Mouse (Mus musculus) c-Kit-positive CD71-positive TER-119-positive erythroid progenitor cells, embryonic 14.5 days (primary cell): ENCODE measurements around the gene Flcn.
A peak's percentile ranks its signal among the peaks of the same experiment; 100 is the strongest.
"Not testable (repeated sequence)": the region's sequence is repeated elsewhere in the genome, so short reads cannot be mapped to it uniquely, and the experiment has no call there.

Source experiments
- DNase-seq: peaks from one replicate; pipeline ENCODE4 v3.0.0-alpha.2; 2013; ENCODE audit warnings: low spot score

Flcn gene

GRCm38 (mm10) chr11:59809670-59810474, at the start of gene Flcn:
Flcn (minus strand) TSS chr11:59810016.
- peak; percentile 84 for DNase-seq

GRCm38 (mm10) chr11:59852865-59853264, 43.0 kb upstream of the Flcn start:
- no peak for DNase-seq

GRCm38 (mm10) chr11:59847891-59848884, 38.4 kb upstream of the Flcn start:
- peak; percentile 54 for DNase-seq

DNA sequence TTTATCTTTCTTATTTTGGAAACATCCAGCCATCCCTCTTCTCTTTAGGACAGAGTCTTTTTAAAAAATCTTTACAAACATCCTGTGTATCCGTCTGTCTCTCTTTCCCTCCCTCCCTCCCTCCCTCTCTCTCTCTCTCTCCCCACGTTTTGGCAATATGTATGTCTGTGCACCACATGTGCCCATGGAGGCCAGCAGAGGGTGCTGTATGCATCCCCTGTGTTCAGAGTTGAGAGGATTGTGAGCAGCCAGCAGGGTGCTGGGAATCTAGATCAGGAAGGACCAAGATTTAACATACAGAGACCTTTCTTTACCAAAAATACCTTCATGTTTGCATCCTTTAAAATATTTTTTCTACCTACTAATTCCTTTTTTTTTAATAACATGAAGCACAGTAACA, 37.3 kb upstream of the Flcn start:
- DNase-seq: peak; percentile 67

DNA sequence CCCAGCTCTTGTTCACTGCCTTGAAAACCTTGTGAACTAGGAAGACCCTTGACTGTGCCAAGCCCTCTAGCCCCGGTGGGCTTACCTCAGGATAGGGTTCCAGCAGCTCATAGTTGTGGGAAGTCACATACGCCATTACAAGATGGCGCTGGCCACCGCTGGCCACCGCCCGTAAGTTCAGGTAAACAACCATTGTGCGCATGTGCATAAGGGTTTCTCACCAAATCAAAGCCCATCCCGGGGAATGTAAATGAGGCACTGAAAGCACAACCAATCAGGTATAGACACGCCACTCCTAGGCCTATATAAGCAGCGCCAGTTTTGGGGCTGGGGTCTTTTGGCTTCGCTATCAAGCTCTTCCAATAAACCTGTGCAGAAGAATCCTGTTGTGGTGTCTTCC, 36.5 kb upstream of the Flcn start:
- DNase-seq: no peak

- DNase-seq: peak; percentile 94
Measured at GRCm38 (mm10) chr11:59839459-59840126, 29.8 kb upstream of the Flcn start, which contains the start of gene Cops3. Cops3 (minus strand) TSS chr11:59839838.

GRCm38 (mm10) chr11:59839008-59839458, 29.2 kb upstream of the Flcn start, which contains the start of gene Nt5m:
Nt5m (plus strand) TSS chr11:59839447.
- peak; percentile 93 for DNase-seq

DNA sequence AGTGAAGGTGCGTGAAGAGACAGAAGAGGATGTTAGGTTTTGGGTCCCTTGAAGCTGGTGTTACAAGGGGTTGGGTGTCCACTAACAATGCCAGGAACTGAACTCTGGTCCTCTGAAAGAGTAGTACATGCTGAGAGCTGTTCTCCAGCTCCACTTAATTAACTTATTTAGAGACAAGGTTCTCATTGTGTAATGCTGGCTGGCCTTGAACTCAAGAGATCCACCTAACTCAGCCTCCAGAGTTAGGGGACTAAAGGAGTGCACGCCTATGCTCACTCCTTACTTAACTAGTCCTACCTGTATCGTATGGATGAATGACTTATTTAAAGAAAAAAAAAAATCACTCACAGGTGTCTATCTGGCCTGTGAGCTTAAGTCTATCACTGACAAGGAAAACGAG, 28.6 kb upstream of the Flcn start:
- no peak for DNase-seq

DNA sequence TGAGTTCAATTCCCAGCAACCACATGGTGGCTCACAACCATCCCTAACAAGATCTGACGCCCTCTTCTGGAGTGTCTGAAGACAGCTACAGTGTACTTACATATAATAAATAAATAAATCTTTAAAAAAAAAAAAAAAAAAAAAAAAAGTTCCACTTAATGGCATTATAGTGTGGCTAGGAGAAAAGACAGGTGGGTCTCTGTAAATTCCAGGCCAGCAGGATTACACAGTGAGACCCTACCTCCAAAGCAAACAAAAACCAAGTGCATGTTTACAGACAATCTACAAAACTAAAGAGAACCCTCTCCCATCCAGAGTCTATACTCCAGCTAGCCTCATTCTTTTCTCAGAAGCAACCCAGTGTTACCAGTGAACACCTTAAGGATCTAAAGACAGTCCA, 28.0 kb upstream of the Flcn start:
- DNase-seq: not testable (repeated sequence)

- DNase-seq: no peak
Measured at GRCm38 (mm10) chr11:59821625-59822024, 11.8 kb upstream of the Flcn start.

DNA sequence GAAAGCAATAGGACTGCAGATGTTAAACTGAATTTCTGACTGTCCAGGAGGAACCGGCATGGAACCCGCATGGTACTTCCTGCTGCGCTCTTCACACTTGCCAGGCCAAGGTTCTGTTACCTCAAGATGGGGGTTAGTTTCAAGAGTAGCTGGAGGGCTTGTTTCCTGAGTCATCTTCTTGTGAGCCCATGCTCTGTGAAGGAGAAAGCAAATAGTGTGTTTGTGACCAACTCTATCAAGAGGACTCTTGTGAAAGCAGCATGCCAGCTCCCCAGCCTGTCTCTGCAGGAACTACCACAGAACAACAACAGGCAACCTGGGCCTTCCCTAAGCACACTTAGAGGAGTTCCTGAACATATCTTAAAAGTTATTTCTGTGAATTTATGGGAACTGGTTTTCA, 8.1 kb upstream of the Flcn start:
- no peak for DNase-seq

- no peak for DNase-seq
Measured at GRCm38 (mm10) chr11:59815482-59816065, 5.8 kb upstream of the Flcn start.

DNA sequence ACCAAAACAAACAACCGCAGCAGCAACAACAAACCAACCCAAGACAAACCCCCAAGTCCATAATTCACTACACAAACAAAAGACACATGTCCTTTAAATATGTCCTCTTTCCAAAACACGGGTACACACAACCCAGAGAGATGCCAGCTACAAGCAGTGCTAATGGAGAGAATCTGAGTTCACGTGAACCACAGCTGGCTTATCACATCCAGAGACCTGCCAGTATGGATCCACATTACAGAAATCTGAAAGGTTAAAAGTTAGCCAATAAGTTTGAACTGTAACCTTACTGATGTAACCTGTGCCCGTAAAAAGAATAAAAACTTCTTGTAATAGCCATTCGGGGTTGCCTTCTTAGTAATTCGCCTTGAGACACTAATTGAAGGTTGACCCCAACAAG, 5.1 kb upstream of the Flcn start:
- no peak for DNase-seq

DNA sequence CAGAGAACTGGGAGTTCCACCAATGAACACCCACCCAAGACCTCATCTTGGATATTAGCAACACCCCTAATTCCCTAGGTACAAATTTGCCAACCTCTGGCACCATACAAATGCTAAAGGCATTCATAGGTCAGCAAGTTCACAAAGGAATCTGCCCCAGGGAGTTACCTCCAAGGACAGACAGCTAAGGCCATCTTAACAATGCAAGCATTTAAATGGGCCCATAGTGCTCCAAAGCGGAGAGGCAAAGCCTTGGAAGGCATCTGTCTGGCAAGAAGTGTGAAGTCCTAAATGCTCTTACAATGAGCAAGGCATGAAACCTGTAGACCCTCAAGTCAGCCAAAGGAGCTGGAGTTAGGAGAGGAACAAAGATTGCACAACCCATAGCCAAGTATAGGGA, 4.5 kb upstream of the Flcn start:
- DNase-seq: no peak

DNA sequence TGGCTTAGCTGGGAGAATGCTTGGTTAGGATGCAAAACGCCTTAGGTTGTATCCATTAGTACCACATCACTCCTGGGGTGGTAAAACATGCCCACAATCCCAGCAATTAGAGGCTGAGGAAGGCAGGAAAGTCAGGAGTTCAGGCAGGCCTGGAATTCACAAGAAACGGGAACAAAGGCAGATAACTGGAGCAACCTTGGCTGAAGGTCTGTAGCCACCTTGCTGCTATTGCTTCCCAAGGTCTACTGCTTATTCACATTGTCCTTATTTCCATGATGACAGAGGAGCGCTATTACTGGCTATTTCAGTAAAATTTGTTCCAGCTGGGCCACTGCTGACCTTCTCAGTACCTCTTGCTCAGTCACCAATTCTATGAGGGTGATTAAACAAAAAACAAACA, 3.5 kb upstream of the Flcn start:
- DNase-seq: no peak

DNA sequence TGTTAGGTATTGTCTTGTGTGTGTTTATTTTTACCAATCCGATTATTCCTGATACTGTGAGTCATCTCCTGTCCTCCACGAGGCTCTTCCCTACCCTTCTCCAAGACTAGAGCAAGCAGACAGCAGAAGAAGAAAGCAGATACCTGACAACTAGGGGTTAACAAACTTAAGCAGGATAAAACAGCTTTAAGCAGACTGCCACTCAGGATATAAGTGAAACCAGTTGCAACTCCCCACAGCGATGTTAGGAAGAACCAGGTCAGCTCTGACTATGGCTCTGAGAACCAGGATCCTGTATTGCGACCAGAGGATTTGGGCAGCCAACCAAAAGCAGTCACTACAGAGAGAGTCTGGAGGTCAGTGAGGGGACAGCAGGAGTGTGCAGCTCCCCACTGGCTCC, 1.4 kb upstream of the Flcn start:
- DNase-seq: peak; percentile 10

DNA sequence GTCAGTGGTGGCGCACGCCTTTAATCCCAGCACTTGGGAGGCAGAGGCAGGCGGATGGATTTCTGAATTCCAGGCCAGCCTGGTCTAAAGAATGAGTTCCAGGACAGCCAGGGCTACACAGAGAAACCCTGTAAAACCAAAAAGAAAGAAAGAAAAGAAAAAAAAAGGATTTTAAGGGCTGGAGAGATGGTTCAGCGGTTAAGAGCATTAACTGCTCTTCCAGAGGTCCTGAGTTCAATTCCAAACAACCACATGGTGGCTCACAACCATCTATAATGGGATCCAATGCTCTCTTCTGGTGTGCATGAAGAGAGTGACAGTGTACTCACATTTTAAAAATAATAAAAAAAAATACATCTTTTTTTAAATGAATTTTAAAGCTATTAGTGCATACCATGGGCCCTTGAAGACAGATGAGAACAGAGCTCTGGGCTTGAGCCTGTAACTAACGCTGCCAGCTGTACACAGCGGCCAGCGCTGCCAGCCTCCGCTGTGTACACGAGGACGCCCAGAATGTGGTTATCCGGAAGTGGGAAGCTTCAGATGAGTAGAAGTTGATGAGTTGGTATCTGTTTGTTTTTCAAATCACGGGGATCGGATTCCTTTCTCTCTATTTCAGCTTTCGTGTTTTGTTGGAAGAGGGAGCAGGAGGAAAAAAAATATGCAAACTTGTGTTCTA, 803 bp upstream of the Flcn start:
- DNase-seq: peak; percentile 17

DNA sequence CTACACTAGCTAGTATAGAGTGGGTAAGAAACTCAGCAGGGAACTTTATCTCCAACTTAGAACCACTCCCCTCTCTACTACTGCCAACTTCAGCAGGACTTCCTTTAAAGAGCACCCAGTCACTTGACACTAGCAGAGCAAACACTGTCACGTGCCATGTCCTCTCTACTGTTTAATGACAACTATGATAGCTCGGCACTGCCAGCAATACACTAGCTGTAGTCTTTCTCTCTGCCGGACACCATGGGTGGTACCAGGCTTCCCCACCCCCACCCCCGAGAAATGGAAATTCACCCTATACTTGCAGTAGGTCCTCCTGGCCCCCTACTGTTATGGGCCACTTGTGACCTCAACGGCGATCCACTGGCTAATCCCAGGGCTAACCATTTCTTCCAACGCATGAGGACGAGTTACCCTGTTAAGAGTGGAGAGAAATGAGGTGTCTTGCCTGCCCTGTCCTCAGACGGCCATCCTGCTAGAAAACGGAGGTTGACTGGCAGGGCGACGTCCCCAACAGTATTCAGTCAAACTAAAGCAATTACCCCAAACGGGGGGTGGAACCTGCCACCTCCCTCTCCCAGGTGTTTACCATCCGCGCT, 646 bp downstream of the Flcn start:
- peak; percentile 60 for DNase-seq

- no peak for DNase-seq
Measured at GRCm38 (mm10) chr11:59808170-59808960, 1.5 kb downstream of the Flcn start.

DNA sequence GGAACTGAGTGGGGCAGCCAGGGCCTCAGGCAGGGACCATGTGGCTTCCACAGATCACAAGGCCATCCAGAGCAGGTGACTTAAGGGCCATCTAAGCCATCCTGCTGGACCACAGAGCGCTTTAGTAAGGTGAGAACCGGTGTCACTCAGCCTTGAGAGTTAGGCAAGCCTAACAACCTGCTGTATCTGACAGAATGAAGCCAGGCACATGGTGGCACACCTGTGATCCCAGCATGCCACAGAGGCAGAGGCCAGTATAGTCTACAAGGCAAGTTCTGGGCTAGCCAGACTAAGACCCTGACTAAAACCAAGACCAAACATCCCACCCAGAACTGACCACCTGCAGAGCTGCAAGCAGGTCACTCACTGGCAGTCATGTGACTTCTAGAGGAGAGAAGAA, 4.2 kb downstream of the Flcn start:
- DNase-seq: no peak
